Mouse (Mus musculus): ENCODE data around the gene Psma7.

GRCm38 (mm10) chr2:180013686-180014085 is 28.5 kb downstream of the Psma7 start:
- TF ChIP-seq EP300 (IDR thresholded peaks at IDR 0.05) (no peak), CTCF (IDR thresholded peaks at IDR 0.05) (no peak)
